Mouse (Mus musculus) E14TG2a.4 (cell line): ENCODE measurements around the gene Olfr1496.
A peak's percentile ranks its signal among the peaks of the same experiment; 100 is the strongest.

Source experiments
- CTCF ChIP-seq: conservative IDR thresholded peaks from 2 replicates; pipeline ENCODE4 v1.5.1; 2014; ENCODE audit warnings: low read length
- NANOG ChIP-seq: IDR thresholded peaks from 2 replicates; pipeline ENCODE4 v1.6.1; 2014; ENCODE audit warnings: borderline replicate concordance, low read length, mixed read lengths
- POU5F1 ChIP-seq: IDR thresholded peaks from 2 replicates; pipeline ENCODE4 v1.6.1; 2014; ENCODE audit warnings: low read length, borderline replicate concordance

- TF ChIP-seq CTCF (peak; percentile 96), POU5F1 (no peak), NANOG (no peak)
Measured at GRCm38 (mm10) chr19:13812823-13813222, 35.1 kb downstream of the Olfr1496 start.
